8 mouse cellular contexts compared by ENCODE assay signal in genomic region chr2:132252542-132253528, GRCm38 (mm10). TPM values are rescaled to one million over a fixed set of nuclear protein-coding genes. Genes with fewer than 3 reads are reported as not detected.
DNase-seq lines count a peak whose midpoint lies in the region; ATAC-seq lines count a peak whose summit lies in the region.

Gene Pcna (minus strand): TSS chr2:132253314.

- peak; percentile 99 for DNase-seq in CD4-positive, CD25-positive, alpha-beta regulatory T cell, adult 2 months (ENCODE audit: low read depth, low spot score)
- peak; percentile 72 for DNase-seq in fat pad, adult 2 months (ENCODE audit: extremely low read depth, low read depth, low spot score)
- peak; percentile 98 for DNase-seq in kidney, postnatal 10 days
- peak; percentile 94 to 96 for DNase-seq in natural killer cell, adult 2 months (ENCODE audit: low spot score in 2 of 2)

- peak within 1 kb of the TSS; percentile 71 for H3K27ac ChIP-seq in brown adipose tissue, adult 24 weeks (replicated peaks; ENCODE audit: low read depth, low read length)
- H3K27ac ChIP-seq in heart, embryonic 13.5 days (replicated peaks), result peak within 1 kb of the TSS; percentile 90
- peak within 1 kb of the TSS; percentile 91 for H3K27ac ChIP-seq in liver, embryonic 12.5 days
- H3K27ac ChIP-seq in stomach, embryonic 15.5 days, result peak within 1 kb of the TSS; percentile 86

- WGBS in heart, embryonic 13.5 days, result under 1% methylated on average over 76 of the region's 79 CpGs
- 2% methylated on average over 79 of the region's 79 CpGs for WGBS in liver, embryonic 12.5 days (ENCODE audit: insufficient replicate concordance)
- under 1% methylated on average over 79 of the region's 79 CpGs for WGBS in stomach, embryonic 15.5 days

- peak within 1 kb of the TSS; percentile 87 for H3K9ac ChIP-seq in heart, embryonic 13.5 days
- H3K9ac ChIP-seq in liver, embryonic 12.5 days, result peak within 1 kb of the TSS; percentile 83
- H3K9ac ChIP-seq in stomach, embryonic 15.5 days, result peak within 1 kb of the TSS; percentile 27

- H3K9me3 ChIP-seq in heart, embryonic 13.5 days, result no peaks in the 10 kb centered on the region
- H3K9me3 ChIP-seq in liver, embryonic 12.5 days (replicated peaks), result no peaks in the 10 kb centered on the region
- H3K9me3 ChIP-seq in stomach, embryonic 15.5 days, result no peaks in the 10 kb centered on the region

- H3K4me3 ChIP-seq in brown adipose tissue, adult 24 weeks (ENCODE audit: insufficient read depth, low read depth, low read length), result peak within 1 kb of the TSS; percentile 68
- peak within 1 kb of the TSS; percentile 79 for H3K4me3 ChIP-seq in heart, embryonic 13.5 days
- H3K4me3 ChIP-seq in liver, embryonic 12.5 days, result peak within 1 kb of the TSS; percentile 80
- H3K4me3 ChIP-seq in stomach, embryonic 15.5 days (replicated peaks), result peak within 1 kb of the TSS; percentile 69

- peaks cover 37% of the 10 kb centered on the region for H3K36me3 ChIP-seq in heart, embryonic 13.5 days
- peaks cover 51% of the 10 kb centered on the region for H3K36me3 ChIP-seq in liver, embryonic 12.5 days
- H3K36me3 ChIP-seq in stomach, embryonic 15.5 days, result peaks cover 2% of the 10 kb centered on the region; the same call in 1 of the 2 replicates

- no peaks in the 10 kb centered on the region for H3K4me1 ChIP-seq in brown adipose tissue, adult 24 weeks (ENCODE audit: control insufficient read depth, insufficient read depth, insufficient read length, low read length)
- peaks cover 48% of the 10 kb centered on the region for H3K4me1 ChIP-seq in heart, embryonic 13.5 days
- H3K4me1 ChIP-seq in liver, embryonic 12.5 days, result peaks cover 49% of the 10 kb centered on the region
- H3K4me1 ChIP-seq in stomach, embryonic 15.5 days, result peaks cover 20% of the 10 kb centered on the region

- H3K27me3 ChIP-seq in heart, embryonic 13.5 days (replicated peaks), result no peaks in the 10 kb centered on the region
- no peaks in the 10 kb centered on the region for H3K27me3 ChIP-seq in liver, embryonic 12.5 days (replicated peaks)
- no peaks in the 10 kb centered on the region for H3K27me3 ChIP-seq in stomach, embryonic 15.5 days (replicated peaks)

- ATAC-seq in heart, embryonic 13.5 days (ENCODE audit: extremely low read depth, insufficient number of reproducible peaks, low FRiP score, low TSS enrichment), result peak; percentile 98
- peak; percentile 98 for ATAC-seq in liver, embryonic 12.5 days
- peak; percentile 99 for ATAC-seq in stomach, embryonic 15.5 days (ENCODE audit: insufficient read depth, low FRiP score, low read depth)

- peak within 1 kb of the TSS; percentile 88 for H3K4me2 ChIP-seq in heart, embryonic 13.5 days
- peak within 1 kb of the TSS; percentile 79 for H3K4me2 ChIP-seq in liver, embryonic 12.5 days
- H3K4me2 ChIP-seq in stomach, embryonic 15.5 days, result peak within 1 kb of the TSS; percentile 73

RNA-seq across cellular contexts. Expression of gene Pcna, which starts in this region (rescaled TPM):
- polyA plus RNA-seq in brown adipose tissue, adult 24 weeks (2012; ENCODE audit: insufficient read depth, insufficient read length, missing spikeins), result 46.7 and 56.1 TPM in 2 replicates
- 167 and 180 TPM in 2 replicates for polyA plus RNA-seq in heart, embryonic 13.5 days (2015; fragmentation: Nextera tagmentation; extraction: Ambion mirVana)
- 353 and 360 TPM in 2 replicates for polyA plus RNA-seq in liver, embryonic 12.5 days (2016; fragmentation: Nextera tagmentation; extraction: Ambion mirVana)
- polyA plus RNA-seq in stomach, embryonic 15.5 days (2015; fragmentation: Nextera tagmentation; extraction: Ambion mirVana), result 244 and 254 TPM in 2 replicates

Comparison
In these comparisons a context has a peak if more than half of its experiments do, and no peak if none do; other contexts are left out.
1. Peak in every context shown above with its lines: DNase-seq, ATAC-seq, H3K4me3 ChIP-seq and H3K27ac ChIP-seq.
2. H3K9ac ChIP-seq: peak in every context shown above with its lines; median percentile 87 in heart, embryonic 13.5 days; 83 in liver, embryonic 12.5 days; 27 in stomach, embryonic 15.5 days.